Mouse (Mus musculus): ENCODE measurements around the gene Fam104a.

Fam104a gene

DNA sequence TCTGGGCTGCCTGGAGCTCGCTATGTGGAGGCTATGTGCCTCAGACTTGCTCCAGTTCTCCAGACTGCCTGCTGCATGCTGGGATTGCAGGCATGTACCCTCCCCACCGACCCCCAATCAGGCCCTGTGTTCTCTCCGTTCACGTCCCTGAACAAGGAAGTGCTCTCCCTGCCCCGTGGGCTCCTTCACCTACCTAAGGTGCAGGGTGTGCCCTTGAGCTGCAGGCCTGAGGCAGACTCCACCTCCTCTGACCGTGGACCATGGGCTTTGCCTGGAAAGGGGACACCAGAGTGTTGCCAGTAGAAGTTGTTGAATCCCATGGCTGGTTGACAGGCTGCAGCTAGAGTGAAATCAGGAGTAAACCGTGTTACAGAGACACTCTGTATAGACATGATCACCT, 15.7 kb upstream of the Fam104a start:
- no peak for DNase-seq (ENCODE audit: low spot score)

- no peak for DNase-seq (ENCODE audit: low spot score)
These were observed 14.1 kb upstream of the Fam104a start for GRCm38 (mm10) chr11:113698013-113698545.

GRCm38 (mm10) chr11:113697571-113697970, 13.6 kb upstream of the Fam104a start:
- no peak for DNase-seq (ENCODE audit: low spot score)

DNA sequence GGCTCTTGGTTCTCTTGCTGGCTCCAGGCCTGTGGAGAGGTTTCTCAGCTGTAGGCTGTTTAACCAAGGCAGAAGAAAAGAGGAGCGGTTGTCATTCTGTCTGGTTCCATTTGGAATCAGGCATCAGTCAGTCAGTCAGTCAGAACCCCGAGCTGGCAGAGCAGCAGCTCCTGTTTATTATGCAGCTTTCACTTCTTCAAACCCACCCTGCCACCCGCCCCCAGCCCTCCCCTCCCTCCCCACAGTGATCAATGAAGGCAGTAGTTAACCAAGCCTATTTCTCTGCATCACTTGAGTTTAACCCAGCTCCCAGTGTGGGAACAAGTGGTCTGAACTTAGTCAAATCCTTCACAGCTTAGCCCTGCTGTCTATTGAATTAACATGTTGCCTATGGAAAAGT, 7.9 kb upstream of the Fam104a start:
- DNase-seq (ENCODE audit: low spot score): no peak

DNA sequence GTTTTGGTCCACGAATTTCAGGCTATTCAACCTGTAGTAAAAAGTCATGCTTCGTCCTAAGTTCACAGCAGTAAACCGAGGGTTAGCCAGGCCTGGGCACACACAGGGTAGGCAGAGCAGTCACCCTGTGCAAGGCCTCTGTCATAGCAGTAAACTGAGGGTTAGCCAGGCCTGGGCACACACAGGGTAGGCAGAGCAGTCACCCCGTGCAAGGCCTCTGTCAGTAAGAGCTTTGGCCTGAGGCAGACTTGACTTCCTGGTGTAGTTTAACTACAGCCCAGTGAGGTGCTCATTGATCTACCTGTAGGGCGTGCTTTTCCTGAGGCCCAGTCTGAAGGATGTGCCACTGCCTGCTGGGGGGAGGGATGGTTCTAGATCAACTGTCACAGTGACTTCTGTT, 7.4 kb upstream of the Fam104a start:
- no peak for DNase-seq (ENCODE audit: low spot score)

GRCm38 (mm10) chr11:113690506-113690905, 6.6 kb upstream of the Fam104a start:
- no peak for DNase-seq (ENCODE audit: low spot score)

DNA sequence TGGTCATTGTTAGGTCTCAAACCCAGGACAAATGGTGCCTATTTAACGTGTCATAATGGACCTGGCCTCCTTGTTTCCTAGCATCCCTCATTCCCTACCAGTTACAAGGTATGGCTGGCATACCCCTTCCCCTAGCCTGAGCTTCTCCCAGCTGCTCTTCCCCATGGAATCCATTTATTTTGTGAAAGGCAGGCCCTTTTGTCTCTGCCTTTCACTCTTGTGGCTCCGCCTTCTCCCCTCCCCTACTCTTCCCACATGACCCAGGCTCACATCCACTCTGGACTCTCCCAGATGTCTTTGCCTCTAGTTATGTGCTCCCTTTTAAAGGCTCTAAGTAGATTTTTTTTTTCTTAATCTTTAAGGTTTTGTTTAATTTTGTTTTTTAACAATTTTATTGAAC, 3.1 kb upstream of the Fam104a start:
- no peak for DNase-seq (ENCODE audit: low spot score)

DNA sequence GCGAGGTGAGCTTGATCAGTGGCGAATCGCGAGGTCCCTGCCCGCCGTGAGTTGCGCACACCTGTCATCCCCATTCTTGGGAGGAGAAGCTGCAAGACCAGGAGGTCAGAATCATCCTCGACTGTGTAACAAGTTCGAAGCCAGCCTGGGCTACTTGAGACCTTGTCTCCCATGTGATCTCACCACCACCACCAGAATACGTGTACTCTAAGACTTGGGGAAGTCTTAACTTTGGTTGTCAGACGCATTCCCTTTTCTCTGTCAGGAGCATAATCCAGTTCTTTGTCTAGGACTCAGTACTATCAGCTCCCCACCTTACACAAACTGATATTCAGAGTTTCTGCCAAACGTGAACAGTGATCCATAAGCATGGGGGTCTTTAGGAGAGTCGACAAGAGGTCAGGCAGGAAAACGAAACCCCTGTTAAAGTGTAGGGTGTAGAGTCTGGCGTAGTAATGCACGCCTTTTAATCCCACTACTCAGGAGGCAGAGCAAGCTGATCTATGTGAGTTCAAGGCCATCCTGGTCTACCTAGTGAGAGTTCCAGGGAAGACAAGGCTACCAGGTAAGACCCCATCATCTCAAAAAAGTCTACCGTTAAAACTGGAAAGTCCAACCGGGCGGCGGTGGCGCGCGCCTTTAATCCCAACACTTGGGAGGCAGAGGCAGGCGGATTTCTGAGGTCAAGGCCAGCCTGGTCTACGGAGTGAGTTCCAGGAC, 912 bp upstream of the Fam104a start:
- no peak for DNase-seq (ENCODE audit: low spot score)

GRCm38 (mm10) chr11:113683627-113683956, 363 bp downstream of the Fam104a start:
- no peak for DNase-seq (ENCODE audit: low spot score)

DNA sequence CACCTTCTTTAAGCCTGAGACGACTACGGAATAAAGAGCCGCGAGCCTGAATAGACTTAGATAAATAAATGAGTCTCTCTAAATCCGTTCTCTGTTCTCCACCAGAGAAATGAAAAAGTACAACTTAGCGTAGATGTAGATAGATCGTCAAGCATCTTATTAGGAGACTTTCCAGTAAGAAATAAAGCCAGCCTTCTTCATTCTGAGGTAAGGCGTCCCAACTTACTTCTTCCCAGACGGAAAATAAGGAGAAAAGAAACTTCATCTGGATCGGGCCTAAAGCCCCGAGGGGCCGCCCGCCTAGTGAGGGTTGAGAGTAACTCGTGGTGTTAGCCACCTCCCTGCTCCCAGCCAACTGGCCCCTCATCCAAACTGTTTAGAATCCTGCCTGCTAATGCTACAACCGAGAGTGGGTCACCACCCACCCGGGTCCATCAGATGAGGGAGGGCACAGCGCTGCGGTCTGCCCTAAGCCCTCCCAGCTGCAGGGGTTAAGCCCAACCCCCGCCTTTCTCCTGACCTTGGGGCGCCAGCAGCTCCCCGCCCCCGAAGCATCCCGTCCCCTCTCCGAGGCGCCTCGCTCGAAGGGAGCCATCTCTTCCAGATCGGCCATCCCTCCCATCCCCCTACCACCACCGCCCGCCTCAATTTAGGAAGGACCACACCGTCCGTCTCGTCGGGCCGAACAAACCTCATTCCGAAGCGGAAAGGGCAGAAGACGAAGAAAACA, 893 bp downstream of the Fam104a start:
- peak; percentile 43 for DNase-seq (ENCODE audit: low spot score)

DNA sequence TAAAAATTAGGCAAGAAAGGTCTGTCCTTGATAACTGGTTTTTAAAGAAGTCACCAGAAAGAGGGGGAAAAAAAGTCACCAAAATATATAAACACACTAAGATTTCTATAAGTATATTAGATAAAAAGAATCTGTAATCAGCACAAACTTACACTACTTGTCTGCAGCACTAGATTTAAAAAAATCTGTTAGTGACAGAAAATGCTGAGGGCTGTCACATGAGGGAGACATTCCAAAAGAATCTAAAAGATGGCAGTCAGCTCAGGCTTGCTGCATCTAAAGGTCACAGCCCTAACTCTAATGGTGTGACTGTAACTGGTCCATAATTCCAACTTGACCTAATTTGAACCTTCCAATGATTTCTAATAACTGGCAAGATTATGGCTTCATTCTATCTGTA, 2.0 kb downstream of the Fam104a start:
- DNase-seq (ENCODE audit: low spot score): no peak

DNA sequence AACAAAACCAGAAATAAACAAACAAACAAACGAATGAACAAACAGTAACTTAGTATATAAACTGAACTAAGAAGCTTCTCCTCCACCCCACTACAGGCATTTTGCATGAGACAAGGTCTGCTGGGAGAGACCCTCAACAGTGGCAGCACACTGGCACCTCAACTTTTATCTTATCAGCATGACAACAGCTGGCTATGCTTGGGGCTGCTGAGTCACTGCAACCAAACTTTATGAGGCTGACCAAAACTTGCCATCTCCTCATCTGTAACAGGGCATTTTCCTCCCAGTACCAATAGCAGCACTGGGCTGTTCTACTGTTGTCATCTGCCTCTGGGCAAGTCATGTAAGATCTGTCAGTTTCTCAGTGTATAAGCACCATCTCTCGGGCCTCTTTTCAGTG, 3.0 kb downstream of the Fam104a start:
- DNase-seq (ENCODE audit: low spot score): no peak

DNA sequence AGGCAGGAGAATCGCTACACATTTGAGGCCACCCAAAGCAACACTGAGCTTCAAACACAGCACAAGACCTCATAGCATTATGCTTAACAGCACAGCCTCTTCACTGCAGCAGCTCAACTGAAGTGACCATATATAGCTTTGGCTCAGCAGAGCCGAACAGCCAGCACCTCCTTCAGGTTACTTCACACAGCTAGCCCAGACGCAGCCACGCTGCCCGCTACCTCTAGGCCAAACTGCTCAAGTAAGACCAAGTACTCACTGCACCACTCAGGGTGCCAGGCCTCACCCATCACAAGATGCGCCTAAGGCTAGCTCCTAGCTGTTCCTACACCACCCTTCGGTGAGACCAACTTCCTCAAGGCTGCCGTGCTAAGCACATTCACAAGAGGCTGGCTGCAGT, 5.6 kb downstream of the Fam104a start:
- DNase-seq (ENCODE audit: low spot score): peak; percentile 29

DNA sequence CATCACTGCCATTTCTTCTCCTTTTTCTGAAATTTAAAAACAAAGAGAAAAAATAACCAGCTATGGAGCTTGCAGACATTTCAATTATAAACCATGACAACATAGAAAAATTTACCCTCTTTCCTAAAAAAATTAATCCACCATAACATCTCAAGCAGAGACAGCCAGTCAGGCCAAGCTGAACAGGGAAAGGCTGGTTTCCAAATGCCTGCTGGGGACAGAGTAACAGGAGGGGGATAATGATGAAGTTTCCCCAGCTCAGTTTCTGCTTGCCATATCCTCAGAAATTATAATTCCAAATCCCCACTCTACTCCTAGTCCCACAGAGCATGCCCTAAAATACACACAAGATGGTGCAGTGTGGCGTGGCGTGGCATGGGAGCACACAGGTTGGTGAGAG, 6.6 kb downstream of the Fam104a start:
- DNase-seq (ENCODE audit: low spot score): no peak

- no peak for DNase-seq (ENCODE audit: low spot score)
These were observed 7.1 kb downstream of the Fam104a start for GRCm38 (mm10) chr11:113676847-113677246.

- DNase-seq (ENCODE audit: low spot score): no peak
These were observed 9.4 kb downstream of the Fam104a start for GRCm38 (mm10) chr11:113674595-113674994.

- no peak for DNase-seq (ENCODE audit: low spot score)
These were observed 10.3 kb downstream of the Fam104a start for GRCm38 (mm10) chr11:113673614-113674013.

GRCm38 (mm10) chr11:113669711-113670110, 14.2 kb downstream of the Fam104a start:
- no peak for DNase-seq (ENCODE audit: low spot score)

- DNase-seq (ENCODE audit: low spot score): no peak
These were observed 15.1 kb downstream of the Fam104a start for GRCm38 (mm10) chr11:113668857-113669256.

DNA sequence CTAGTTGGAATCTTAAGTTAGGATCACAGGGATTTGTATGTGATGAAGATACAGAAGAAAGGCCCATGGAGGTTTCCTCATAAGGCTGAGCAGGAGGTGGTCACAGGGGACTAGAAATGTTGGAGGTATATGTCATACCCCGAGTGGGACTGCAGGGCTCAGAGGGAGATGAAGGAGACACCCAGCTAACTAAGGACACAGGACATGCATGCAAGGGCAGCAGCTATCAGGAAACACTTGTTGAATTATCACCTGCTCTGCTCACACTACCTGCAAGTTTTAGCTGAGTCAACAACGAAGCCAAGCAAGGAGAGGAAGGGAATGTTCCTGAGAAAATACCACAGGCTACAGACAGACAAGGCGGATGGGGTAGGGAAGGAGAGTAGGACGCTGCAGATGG, 16.3 kb downstream of the Fam104a start:
- no peak for DNase-seq (ENCODE audit: low spot score)

- no peak for DNase-seq (ENCODE audit: low spot score)
These were observed 16.8 kb downstream of the Fam104a start for GRCm38 (mm10) chr11:113667122-113667521.

DNA sequence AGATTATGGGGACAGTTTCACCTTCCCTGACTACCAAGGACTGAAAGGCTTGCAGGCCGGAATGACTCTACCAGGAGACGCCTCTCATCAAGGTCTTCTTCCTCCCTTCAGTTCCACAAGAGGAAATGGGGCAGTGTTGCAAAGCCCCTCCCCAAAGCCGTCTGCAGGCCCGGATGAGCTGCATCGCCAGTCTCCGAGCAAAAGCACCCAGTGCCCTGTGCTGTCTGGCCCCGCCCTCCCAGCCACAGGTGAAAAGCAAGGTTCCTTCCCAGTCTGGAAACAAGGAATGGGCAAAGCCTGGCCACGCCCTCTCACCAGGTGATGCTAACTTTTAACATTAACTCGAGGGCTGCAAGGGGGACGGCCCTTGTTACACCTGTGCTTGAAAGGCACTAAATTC, 17.3 kb downstream of the Fam104a start:
- no peak for DNase-seq (ENCODE audit: low spot score)

GRCm38 (mm10) chr11:113666205-113666604, 17.8 kb downstream of the Fam104a start:
- DNase-seq (ENCODE audit: low spot score): no peak

DNA sequence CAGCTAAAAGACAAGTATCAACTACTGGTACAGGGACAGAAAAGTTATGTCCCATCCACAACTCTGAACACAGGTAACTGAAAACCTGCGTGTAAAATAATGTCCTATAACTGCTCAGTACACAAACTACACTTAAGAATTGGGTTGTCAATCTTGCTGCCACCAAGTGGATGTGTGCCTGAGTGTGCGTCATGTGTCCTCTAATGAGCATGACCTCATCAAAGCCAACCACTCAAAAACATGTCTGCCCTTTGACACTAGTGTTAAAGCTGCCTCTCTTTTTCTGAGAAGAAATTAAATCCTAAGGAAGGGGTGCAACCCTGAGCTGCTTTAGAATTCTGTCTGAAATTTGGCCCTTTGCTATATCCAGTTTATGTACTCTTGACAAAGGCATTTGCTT, 19.7 kb downstream of the Fam104a start:
- no peak for DNase-seq (ENCODE audit: low spot score)

All from urinary bladder, postnatal 14 days (tissue).